Mouse (Mus musculus) adrenal gland, postnatal 25 days (tissue): Measurements from ENCODE around the gene Cacna1d. TPM values are rescaled to one million over a fixed set of nuclear protein-coding genes. Genes with fewer than 3 reads are reported as not detected.

Experiments used
- DNase-seq: peaks from one replicate; pipeline ENCODE4 v3.0.0; 2021; ENCODE audit warnings: mixed read lengths
- total RNA-seq: library from RNA; stranded (reverse); gene quantifications from 2 replicates; pipeline ENCODE4 v1.2.3, GENCODE M21; 2021

Gene Cacna1d
- total RNA-seq, 1 experiment from 2014 or later, result 17.1 TPM

GRCm38 (mm10) chr14:30458820-30459219, 32.4 kb downstream of the Cacna1d start:
- DNase-seq, result no peak

- no peak for DNase-seq
Measured at GRCm38 (mm10) chr14:30457897-30458296, 33.4 kb downstream of the Cacna1d start.

GRCm38 (mm10) chr14:30457436-30457835, 33.8 kb downstream of the Cacna1d start:
- DNase-seq, result no peak

- no peak for DNase-seq
Measured at GRCm38 (mm10) chr14:30455801-30456595, 35.3 kb downstream of the Cacna1d start.

- DNase-seq, result no peak
Measured at GRCm38 (mm10) chr14:30439915-30440314, 51.3 kb downstream of the Cacna1d start.

- no peak for DNase-seq
Measured at GRCm38 (mm10) chr14:30435316-30435715, 55.9 kb downstream of the Cacna1d start.

- DNase-seq, result no peak
Measured at GRCm38 (mm10) chr14:30430446-30430845, 60.8 kb downstream of the Cacna1d start.

- no peak for DNase-seq
Measured at GRCm38 (mm10) chr14:30430026-30430425, 61.2 kb downstream of the Cacna1d start.

GRCm38 (mm10) chr14:30429606-30430005, 61.6 kb downstream of the Cacna1d start:
- no peak for DNase-seq

- DNase-seq, result no peak
Measured at GRCm38 (mm10) chr14:30428757-30429156, 62.5 kb downstream of the Cacna1d start.

- DNase-seq, result no peak
Measured at GRCm38 (mm10) chr14:30425876-30426275, 65.4 kb downstream of the Cacna1d start.

- no peak for DNase-seq
Measured at GRCm38 (mm10) chr14:30425175-30425574, 66.1 kb downstream of the Cacna1d start.

GRCm38 (mm10) chr14:30424638-30425037, 66.6 kb downstream of the Cacna1d start:
- DNase-seq, result no peak

GRCm38 (mm10) chr14:30422376-30423140, 68.7 kb downstream of the Cacna1d start:
- DNase-seq, result no peak

- DNase-seq, result no peak
Measured at GRCm38 (mm10) chr14:30419458-30419857, 71.8 kb downstream of the Cacna1d start.

- DNase-seq, result no peak
Measured at GRCm38 (mm10) chr14:30419046-30419445, 72.2 kb downstream of the Cacna1d start.

- DNase-seq, result no peak
Measured at GRCm38 (mm10) chr14:30415830-30416229, 75.4 kb downstream of the Cacna1d start.

- no peak for DNase-seq
Measured at GRCm38 (mm10) chr14:30414131-30414530, 77.1 kb downstream of the Cacna1d start.

GRCm38 (mm10) chr14:30409331-30409730, 81.9 kb downstream of the Cacna1d start:
- no peak for DNase-seq

- DNase-seq, result no peak
Measured at GRCm38 (mm10) chr14:30405456-30406225, 85.6 kb downstream of the Cacna1d start.

GRCm38 (mm10) chr14:30378306-30378705, 112.9 kb downstream of the Cacna1d start:
- no peak for DNase-seq

- DNase-seq, result no peak
Measured at GRCm38 (mm10) chr14:30372878-30373277, 118.4 kb downstream of the Cacna1d start.

GRCm38 (mm10) chr14:30371070-30371469, 120.2 kb downstream of the Cacna1d start:
- no peak for DNase-seq
